Mouse (Mus musculus) lung, adult 18-20 months (tissue): ENCODE data around the gene Ttc27.
A peak's percentile ranks its signal among the peaks of the same experiment; 100 is the strongest.

Source experiments
- DNase-seq, 2 experiments: peaks; one replicate each; pipeline ENCODE4 v3.0.0; 2022; ENCODE audit warnings: mixed read lengths in 2 of 2

Ttc27 gene

GRCm38 (mm10) chr17:74753628-74754104, 36.1 kb downstream of the Ttc27 start:
- DNase-seq = no peak

GRCm38 (mm10) chr17:74754369-74755118, 37.0 kb downstream of the Ttc27 start:
- DNase-seq = no peak

- DNase-seq = no peak
Observed at GRCm38 (mm10) chr17:74769390-74769811, 51.9 kb downstream of the Ttc27 start.

GRCm38 (mm10) chr17:74772364-74772763, 54.8 kb downstream of the Ttc27 start:
- no peak for DNase-seq

GRCm38 (mm10) chr17:74773556-74773955, 56.0 kb downstream of the Ttc27 start:
- no peak for DNase-seq

- no peak for DNase-seq
Observed at GRCm38 (mm10) chr17:74780133-74780532, 62.6 kb downstream of the Ttc27 start.

- no peak for DNase-seq
Observed at GRCm38 (mm10) chr17:74780627-74781026, 63.1 kb downstream of the Ttc27 start.

GRCm38 (mm10) chr17:74781911-74782310, 64.4 kb downstream of the Ttc27 start:
- no peak for DNase-seq

GRCm38 (mm10) chr17:74785586-74785985, 68.1 kb downstream of the Ttc27 start:
- no peak for DNase-seq

- no peak for DNase-seq
Observed at GRCm38 (mm10) chr17:74786198-74786734, 68.7 kb downstream of the Ttc27 start.

GRCm38 (mm10) chr17:74796023-74796699, 78.6 kb downstream of the Ttc27 start:
- DNase-seq = no peak

- DNase-seq = no peak
Observed at GRCm38 (mm10) chr17:74799865-74800264, 82.3 kb downstream of the Ttc27 start.

GRCm38 (mm10) chr17:74802765-74803164, 85.2 kb downstream of the Ttc27 start:
- no peak for DNase-seq

- DNase-seq = no peak
Observed at GRCm38 (mm10) chr17:74803835-74804234, 86.3 kb downstream of the Ttc27 start.

GRCm38 (mm10) chr17:74804321-74804930, 86.9 kb downstream of the Ttc27 start:
- DNase-seq = no peak

GRCm38 (mm10) chr17:74807509-74808248, 90.1 kb downstream of the Ttc27 start:
- no peak for DNase-seq

- no peak for DNase-seq
Observed at GRCm38 (mm10) chr17:74808330-74808729, 90.8 kb downstream of the Ttc27 start.

- DNase-seq = no peak
Observed at GRCm38 (mm10) chr17:74808901-74809300, 91.4 kb downstream of the Ttc27 start.

- peak in 1 of 2 experiments; percentile 49 for DNase-seq
Observed at GRCm38 (mm10) chr17:74810892-74811625, 93.5 kb downstream of the Ttc27 start.

GRCm38 (mm10) chr17:74819711-74820110, 102.2 kb downstream of the Ttc27 start:
- no peak for DNase-seq

- DNase-seq = no peak
Observed at GRCm38 (mm10) chr17:74830851-74831250, 113.3 kb downstream of the Ttc27 start.

GRCm38 (mm10) chr17:74841721-74842120, 124.2 kb downstream of the Ttc27 start:
- DNase-seq = no peak
